Mouse (Mus musculus): ENCODE data around the gene Ppp1r13b. TPM values are rescaled to one million over a fixed set of nuclear protein-coding genes. Genes with fewer than 3 reads are reported as not detected.
A peak's percentile ranks its signal among the peaks of the same experiment; 100 is the strongest.

Gene Ppp1r13b
- total and polyA plus RNA-seq, 2 experiments from 2014 or later: 36.5 to 57.4 TPM

DNA sequence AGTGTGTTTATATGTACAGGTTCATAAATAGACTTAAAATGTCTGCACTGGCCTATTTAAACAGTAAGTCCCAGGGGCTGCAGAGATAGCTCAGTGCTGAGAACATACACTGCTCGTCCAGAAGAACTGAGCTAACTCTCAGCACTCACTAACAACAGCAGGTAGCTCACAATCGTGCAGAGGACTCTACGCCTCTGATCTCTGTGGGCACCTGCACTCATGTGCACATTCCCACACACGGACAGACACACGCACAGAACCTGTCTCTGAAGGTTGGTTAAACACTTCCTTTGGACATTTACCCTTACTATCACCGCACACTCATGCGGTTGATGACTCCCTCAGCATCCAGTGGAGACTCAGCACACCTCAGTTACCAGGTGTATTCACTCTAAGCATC is 37.1 kb downstream of the Ppp1r13b start:
- H3K9me3 ChIP-seq (ENCODE audit: low read length): no peaks in the 10 kb centered on the region
- no peak overlapping the region for H3K4me2 ChIP-seq (ENCODE audit: low read depth, low read length)
- 0 out of 2 replicates have a peak, but pooled peaks cover 8% of the 10 kb centered on the region for H3K36me3 ChIP-seq (ENCODE audit: insufficient read depth, low read length)
- no peak for ATAC-seq
- no peak overlapping the region for H3K4me3 ChIP-seq (ENCODE audit: low read length)
- DNase-seq (ENCODE audit: low spot score): no peak
- H3K4me1 ChIP-seq (ENCODE audit: insufficient read depth, low read length): no peaks in the 10 kb centered on the region
- no peak for TF ChIP-seq CTCF (IDR thresholded peaks at IDR 0.05; ENCODE audit: low read depth)
- no peaks in the 10 kb centered on the region for H3K27me3 ChIP-seq (ENCODE audit: insufficient read depth, low read length)
- no peak overlapping the region for H3K27ac ChIP-seq
- WGBS: 91% methylated on average over 7 of the region's 7 CpGs
- no peak overlapping the region for H3K9ac ChIP-seq (replicated peaks; ENCODE audit: low read length)

DNA sequence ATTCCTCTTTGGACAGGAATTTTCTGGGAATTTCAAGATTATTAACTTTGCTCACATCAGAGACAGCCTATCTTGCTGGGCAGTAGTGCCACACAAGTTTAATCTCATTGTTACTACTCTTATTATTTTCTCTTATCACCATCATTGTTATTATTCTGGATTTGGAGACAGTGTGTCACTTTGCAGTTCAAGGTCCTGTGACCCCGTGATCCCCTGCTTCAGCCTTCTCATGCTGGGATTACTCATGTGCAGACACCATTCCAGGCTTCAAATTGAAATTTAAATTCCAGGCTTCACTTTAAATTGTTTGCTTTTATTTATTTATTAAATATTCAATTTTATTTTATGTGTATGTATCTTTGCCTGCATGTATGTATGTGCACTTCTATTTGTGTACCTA is 38.1 kb downstream of the Ppp1r13b start:
- Histone ChIP-seq H3K4me3 (ENCODE audit: low read length) (no peak overlapping the region), H3K36me3 (ENCODE audit: insufficient read depth, low read length) (0 out of 2 replicates have a peak, but pooled peaks cover 10% of the 10 kb centered on the region), H3K27ac (no peak overlapping the region), H3K9me3 (ENCODE audit: low read length) (no peaks in the 10 kb centered on the region), H3K27me3 (ENCODE audit: insufficient read depth, low read length) (no peaks in the 10 kb centered on the region), H3K4me1 (ENCODE audit: insufficient read depth, low read length) (no peaks in the 10 kb centered on the region), H3K9ac (replicated peaks; ENCODE audit: low read length) (no peak overlapping the region), H3K4me2 (ENCODE audit: low read depth, low read length) (no peak overlapping the region)
- DNase-seq (ENCODE audit: low spot score): no peak
- 90% methylated on average over 1 of the region's 1 CpGs for WGBS
- no peak for ATAC-seq
- TF ChIP-seq CTCF (IDR thresholded peaks at IDR 0.05; ENCODE audit: low read depth): no peak

DNA sequence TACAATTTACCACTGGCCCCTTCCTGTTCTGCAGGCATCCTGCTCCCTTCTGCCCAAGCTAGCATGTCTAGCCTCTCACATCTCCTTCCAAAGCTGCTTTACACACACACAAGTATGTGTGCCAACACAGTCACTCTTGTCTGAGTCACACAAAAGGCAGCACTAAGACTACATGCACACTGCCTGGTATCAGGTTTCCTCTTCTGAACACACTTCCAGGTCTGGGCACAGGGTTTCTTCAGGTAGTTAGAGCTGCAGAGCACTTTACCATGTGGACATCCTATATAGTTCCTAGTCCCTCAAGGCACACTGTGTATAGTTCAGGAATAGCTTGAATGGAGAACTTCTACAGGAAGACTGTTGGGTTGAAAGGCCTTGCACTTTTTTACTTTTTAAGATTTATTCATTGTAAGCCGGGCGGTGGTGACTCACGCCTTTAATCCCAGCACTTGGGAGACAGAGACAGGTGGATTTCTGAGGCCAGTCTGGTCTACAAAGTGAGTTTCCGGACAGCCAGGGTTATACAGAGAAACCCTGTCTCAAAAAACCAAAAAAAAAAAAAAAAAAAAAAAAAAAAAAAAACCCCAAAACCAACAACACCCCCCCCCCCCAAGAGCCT is 43.6 kb downstream of the Ppp1r13b start:
- Histone ChIP-seq H3K9me3 (ENCODE audit: low read length) (no peaks in the 10 kb centered on the region), H3K4me1 (ENCODE audit: insufficient read depth, low read length) (no peaks in the 10 kb centered on the region), H3K9ac (replicated peaks; ENCODE audit: low read length) (no peak overlapping the region), H3K27me3 (ENCODE audit: insufficient read depth, low read length) (no peaks in the 10 kb centered on the region), H3K4me3 (ENCODE audit: low read length) (no peak overlapping the region), H3K27ac (no peak overlapping the region), H3K36me3 (ENCODE audit: insufficient read depth, low read length) (0 out of 2 replicates have a peak, but pooled peaks cover 4% of the 10 kb centered on the region), H3K4me2 (ENCODE audit: low read depth, low read length) (no peak overlapping the region)
- no peak for TF ChIP-seq CTCF (IDR thresholded peaks at IDR 0.05; ENCODE audit: low read depth)
- DNase-seq (ENCODE audit: low spot score) (no peak), ATAC-seq (no peak)
- 97% methylated on average over 4 of the region's 4 CpGs for WGBS

DNA sequence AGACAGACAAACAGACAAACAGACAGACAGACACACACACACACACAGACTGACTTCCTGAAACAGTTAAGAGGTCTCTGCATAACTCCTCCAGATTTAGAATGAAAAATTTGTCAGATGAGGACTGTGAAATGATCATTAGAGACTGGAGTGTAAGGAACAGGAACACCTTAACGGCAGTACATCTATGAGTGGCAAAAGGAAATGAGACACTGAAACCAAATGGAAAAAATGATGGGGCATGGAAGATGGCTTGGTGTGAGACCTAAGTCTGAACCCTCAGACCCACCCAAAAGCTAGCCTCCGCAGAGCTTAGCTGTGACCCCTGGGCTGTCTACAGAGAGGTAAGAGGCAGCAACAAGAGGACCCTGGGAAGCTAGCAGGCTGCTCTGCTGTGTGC is 52.5 kb downstream of the Ppp1r13b start:
- Histone ChIP-seq H3K27ac (no peak overlapping the region), H3K4me3 (ENCODE audit: low read length) (no peak overlapping the region), H3K4me2 (ENCODE audit: low read depth, low read length) (no peak overlapping the region), H3K9ac (replicated peaks; ENCODE audit: low read length) (no peak overlapping the region), H3K36me3 (ENCODE audit: insufficient read depth, low read length) (no peaks in the 10 kb centered on the region), H3K4me1 (ENCODE audit: insufficient read depth, low read length) (no peaks in the 10 kb centered on the region), H3K27me3 (ENCODE audit: insufficient read depth, low read length) (no peaks in the 10 kb centered on the region), H3K9me3 (ENCODE audit: low read length) (no peaks in the 10 kb centered on the region)
- no peak for ATAC-seq
- 97% methylated on average over 2 of the region's 2 CpGs for WGBS
- no peak for DNase-seq (ENCODE audit: low spot score)
- TF ChIP-seq CTCF (IDR thresholded peaks at IDR 0.05; ENCODE audit: low read depth): no peak

DNA sequence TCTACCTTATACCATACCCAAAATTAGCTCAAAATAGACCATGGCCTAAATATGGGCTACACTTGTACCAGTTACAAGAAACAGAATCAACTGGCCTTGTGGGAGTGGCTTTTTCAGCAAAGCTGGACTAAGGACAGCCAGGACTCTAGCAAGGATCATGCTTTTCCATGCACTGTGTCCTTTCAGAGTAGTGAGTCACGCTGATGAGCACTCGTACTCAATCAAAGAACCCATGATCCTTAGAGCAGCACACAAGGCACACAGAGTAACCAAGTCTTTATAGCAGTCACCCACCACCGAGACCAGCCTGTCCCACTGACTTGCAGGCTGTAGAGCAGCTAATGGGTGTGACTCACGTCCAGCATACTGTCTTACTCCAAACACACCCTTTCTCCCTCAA is 54.4 kb downstream of the Ppp1r13b start:
- no peak for TF ChIP-seq CTCF (IDR thresholded peaks at IDR 0.05; ENCODE audit: low read depth)
- Histone ChIP-seq H3K36me3 (ENCODE audit: insufficient read depth, low read length) (no peaks in the 10 kb centered on the region), H3K4me1 (ENCODE audit: insufficient read depth, low read length) (no peaks in the 10 kb centered on the region), H3K4me2 (ENCODE audit: low read depth, low read length) (no peak overlapping the region), H3K9ac (replicated peaks; ENCODE audit: low read length) (no peak overlapping the region), H3K9me3 (ENCODE audit: low read length) (no peaks in the 10 kb centered on the region), H3K27ac (no peak overlapping the region), H3K27me3 (ENCODE audit: insufficient read depth, low read length) (no peaks in the 10 kb centered on the region), H3K4me3 (ENCODE audit: low read length) (no peak overlapping the region)
- 69% methylated on average over 4 of the region's 4 CpGs for WGBS
- ATAC-seq (no peak), DNase-seq (ENCODE audit: low spot score) (no peak)

DNA sequence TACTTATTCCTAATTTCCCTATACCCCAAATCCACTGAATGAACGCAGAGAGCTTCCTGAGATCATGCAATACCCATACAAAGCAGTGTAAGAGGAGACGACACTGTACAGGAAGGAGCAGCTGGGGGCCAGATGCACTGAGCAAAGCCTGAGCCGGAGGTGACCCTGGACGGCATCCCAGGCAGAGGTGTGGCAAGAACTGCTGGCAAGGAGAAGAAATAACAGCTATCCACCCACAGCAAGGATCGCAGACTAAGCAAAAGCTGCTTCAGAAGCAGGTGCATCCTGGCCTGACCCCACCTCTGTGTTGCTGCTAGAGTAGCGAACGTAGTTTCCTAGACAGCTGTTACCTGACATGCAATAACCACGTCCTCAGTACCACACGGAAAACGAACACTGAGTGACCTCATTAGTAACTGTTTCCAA is 54.9 kb downstream of the Ppp1r13b start:
- ATAC-seq (peak; percentile 40; the same call in 1 of the 2 replicates), DNase-seq (ENCODE audit: low spot score) (no peak)
- H3K9me3 ChIP-seq (ENCODE audit: low read length): no peaks in the 10 kb centered on the region

DNA sequence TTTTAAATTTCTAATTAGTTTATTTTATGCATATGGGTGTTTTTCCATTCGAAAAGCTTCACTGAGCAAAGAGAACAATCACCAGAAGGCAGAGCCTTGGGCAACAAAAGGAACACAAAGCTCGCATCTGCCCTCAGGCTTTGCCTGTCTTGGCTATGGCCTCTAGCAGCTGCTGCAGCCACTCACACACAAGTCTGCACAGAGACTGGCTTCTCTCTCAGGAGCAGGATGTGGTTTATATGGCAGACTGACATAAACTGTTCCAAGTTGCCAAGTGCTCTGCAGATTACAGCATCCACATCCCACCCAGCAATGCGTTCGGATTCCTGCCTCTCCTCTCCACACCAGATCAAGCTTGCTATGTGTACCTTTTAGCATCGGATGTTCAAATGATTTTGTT is 56.2 kb downstream of the Ppp1r13b start:
- 66% methylated on average over 5 of the region's 5 CpGs for WGBS
- DNase-seq (ENCODE audit: low spot score): no peak
- no peak overlapping the region for H3K27ac ChIP-seq

More for the DNA sequence above, 54.9 kb downstream of the Ppp1r13b start:
- Histone ChIP-seq H3K27ac (no peak overlapping the region), H3K4me1 (ENCODE audit: insufficient read depth, low read length) (no peaks in the 10 kb centered on the region), H3K4me2 (ENCODE audit: low read depth, low read length) (no peak overlapping the region), H3K36me3 (ENCODE audit: insufficient read depth, low read length) (no peaks in the 10 kb centered on the region), H3K4me3 (ENCODE audit: low read length) (no peak overlapping the region), H3K27me3 (ENCODE audit: insufficient read depth, low read length) (no peaks in the 10 kb centered on the region), H3K9ac (replicated peaks; ENCODE audit: low read length) (no peak overlapping the region)
- TF ChIP-seq CTCF (IDR thresholded peaks at IDR 0.05; ENCODE audit: low read depth): no peak
- 65% methylated on average over 10 of the region's 10 CpGs for WGBS

More for the DNA sequence above, 56.2 kb downstream of the Ppp1r13b start:
- Histone ChIP-seq H3K9ac (replicated peaks; ENCODE audit: low read length) (no peak overlapping the region), H3K4me1 (ENCODE audit: insufficient read depth, low read length) (no peaks in the 10 kb centered on the region), H3K4me2 (ENCODE audit: low read depth, low read length) (no peak overlapping the region), H3K4me3 (ENCODE audit: low read length) (no peak overlapping the region), H3K9me3 (ENCODE audit: low read length) (no peaks in the 10 kb centered on the region), H3K27me3 (ENCODE audit: insufficient read depth, low read length) (no peaks in the 10 kb centered on the region), H3K36me3 (ENCODE audit: insufficient read depth, low read length) (no peaks in the 10 kb centered on the region)
- ATAC-seq: no peak
- TF ChIP-seq CTCF (IDR thresholded peaks at IDR 0.05; ENCODE audit: low read depth): no peak
